Mouse (Mus musculus): ENCODE results near the gene Asic5. TPM values are rescaled to one million over a fixed set of nuclear protein-coding genes. Genes with fewer than 3 reads are reported as not detected.

Asic5 gene
- polyA plus RNA-seq (2017; shearing (Covaris generic)) = not detected

DNA sequence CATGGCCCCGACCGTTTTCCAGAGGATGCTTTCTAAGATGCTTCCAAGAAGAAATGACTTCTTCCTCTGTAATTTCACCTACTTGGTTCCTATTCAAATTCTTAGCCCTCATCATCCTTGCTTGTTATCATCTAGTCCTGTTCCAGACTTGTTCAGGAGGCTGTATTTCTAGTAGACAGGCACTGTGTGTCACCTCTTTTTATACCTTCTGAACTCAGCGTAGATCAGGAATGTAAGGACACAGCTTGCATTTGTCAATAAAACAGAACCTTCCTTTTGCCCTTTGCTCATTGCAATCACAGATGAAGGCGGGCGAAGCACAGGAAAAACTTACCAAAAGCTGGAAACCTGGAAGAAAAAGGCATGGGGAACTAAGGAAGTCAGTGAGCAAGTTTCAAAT is at the start of gene Asic5:
TSS of gene Asic5 (plus strand) at position 301 of the 400 bp plus-strand sequence.
- ATAC-seq = no peak

- ATAC-seq = no peak
Measured at GRCm38 (mm10) chr3:81933348-81933747, 48.7 kb upstream of the Asic5 start.

- no peak for ATAC-seq
Measured at GRCm38 (mm10) chr3:81938924-81939323, 43.2 kb upstream of the Asic5 start.

GRCm38 (mm10) chr3:81942341-81942740 is 39.7 kb upstream of the Asic5 start:
- ATAC-seq = no peak

DNA sequence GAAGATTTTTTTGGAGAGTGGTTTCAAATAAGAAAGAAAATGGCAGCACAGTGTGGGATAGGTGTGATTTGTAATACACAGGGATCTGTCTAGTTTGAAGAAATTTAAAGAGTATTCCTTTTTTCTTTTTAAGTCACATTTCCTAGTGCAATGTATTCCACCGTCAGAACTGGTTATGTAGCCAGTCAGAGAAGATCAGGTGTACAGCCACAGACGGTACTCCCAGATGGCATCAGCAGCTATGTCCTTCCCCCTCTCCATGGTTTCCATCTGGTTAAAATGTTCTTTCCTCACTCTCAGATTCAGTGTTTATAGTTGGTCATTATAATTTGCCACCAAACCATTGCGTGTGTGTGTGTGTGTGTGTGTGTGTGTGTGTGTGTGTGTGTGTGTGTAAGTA is 39.0 kb upstream of the Asic5 start:
- ATAC-seq = no peak

- ATAC-seq = no peak
Measured at GRCm38 (mm10) chr3:81944851-81945393, 37.2 kb upstream of the Asic5 start.

DNA sequence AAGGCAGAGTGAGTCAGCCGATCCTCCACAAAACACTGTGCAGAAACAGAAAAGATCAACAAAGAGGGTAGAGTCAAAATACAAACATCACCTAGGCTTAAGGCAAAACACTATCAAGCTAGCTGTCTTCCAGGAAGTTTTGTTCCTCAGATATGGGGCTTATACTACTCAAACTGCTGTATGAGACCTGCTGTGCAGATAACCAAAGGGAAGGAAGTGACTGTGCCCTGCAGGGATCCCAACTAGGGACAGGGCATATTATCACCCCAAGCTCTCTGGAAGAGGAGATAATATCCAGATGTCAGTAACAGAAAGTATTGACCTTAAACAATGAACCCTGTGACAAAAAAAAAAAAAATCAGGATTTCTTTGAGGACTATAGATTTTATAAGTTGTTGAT is 33.0 kb upstream of the Asic5 start:
- no peak for ATAC-seq

- ATAC-seq = no peak
Measured at GRCm38 (mm10) chr3:81951785-81952184, 30.3 kb upstream of the Asic5 start.

DNA sequence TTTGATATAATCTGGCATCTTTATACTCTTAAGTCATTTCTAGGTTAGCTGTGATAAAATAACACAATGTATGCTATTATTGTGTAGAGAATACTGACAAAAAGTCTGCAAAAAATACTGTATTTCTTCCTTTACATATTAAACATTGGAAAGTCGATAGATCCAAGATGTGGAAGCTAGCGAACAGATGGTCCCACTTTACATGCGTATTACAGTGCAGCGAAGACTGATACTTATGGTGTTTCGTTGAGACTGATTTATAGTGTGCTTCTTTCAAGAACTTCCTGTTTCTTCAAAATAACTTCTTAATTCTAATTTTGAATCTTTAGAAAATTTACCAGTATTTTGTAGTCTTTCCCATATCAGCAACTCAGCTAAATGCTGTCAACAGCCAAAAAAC is 24.6 kb upstream of the Asic5 start:
- no peak for ATAC-seq

- ATAC-seq = no peak
Measured at GRCm38 (mm10) chr3:81961336-81961735, 20.8 kb upstream of the Asic5 start.

DNA sequence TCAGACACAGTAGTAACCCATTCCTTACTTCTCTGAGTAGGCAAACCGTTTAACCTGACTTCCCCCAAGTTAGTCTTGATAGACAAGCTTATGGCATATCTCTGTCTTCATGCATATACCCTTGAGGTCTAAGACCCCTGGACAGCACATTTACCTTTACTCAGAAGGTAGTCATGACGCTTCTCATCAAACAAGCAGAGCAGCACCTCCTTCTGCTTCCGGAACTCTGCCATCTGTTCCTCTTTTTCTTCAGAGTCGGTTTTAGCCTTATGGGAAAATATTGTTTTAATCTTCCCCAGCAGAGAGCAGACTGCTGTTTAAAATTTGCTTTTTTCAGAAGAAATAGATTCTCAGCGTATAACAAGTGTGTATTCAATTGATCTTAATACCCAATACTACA is 18.3 kb upstream of the Asic5 start:
- no peak for ATAC-seq

DNA sequence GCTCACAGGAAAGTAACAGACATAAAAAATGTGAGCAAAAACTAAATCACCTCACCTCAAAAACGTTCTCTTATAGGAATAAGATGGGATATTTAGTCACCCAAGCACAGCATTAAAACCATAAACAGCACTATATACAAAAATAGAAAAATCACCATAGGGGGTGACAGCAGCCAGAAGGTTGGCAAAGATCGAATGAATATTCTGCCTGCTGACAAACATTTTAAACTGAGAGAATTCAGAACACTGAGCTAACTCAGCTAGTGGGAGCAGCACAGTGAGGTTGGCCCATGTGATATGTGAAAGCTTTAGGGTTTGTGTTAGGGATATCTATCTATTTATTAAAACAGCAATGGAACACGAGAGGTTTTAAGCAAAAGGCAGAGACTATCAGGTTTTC is 17.5 kb upstream of the Asic5 start:
- no peak for ATAC-seq

GRCm38 (mm10) chr3:81975607-81976006 is 6.5 kb upstream of the Asic5 start:
- no peak for ATAC-seq

GRCm38 (mm10) chr3:81976102-81976501 is 6.0 kb upstream of the Asic5 start, which contains the start of gene Tdo2:
Gene Tdo2, minus strand, starts transcription at chr3:81976202.
- ATAC-seq = no peak

GRCm38 (mm10) chr3:81981576-81981975 is 514 bp upstream of the Asic5 start:
- ATAC-seq = no peak

- no peak for ATAC-seq
Measured at GRCm38 (mm10) chr3:81983120-81983895, 1.2 kb downstream of the Asic5 start.

DNA sequence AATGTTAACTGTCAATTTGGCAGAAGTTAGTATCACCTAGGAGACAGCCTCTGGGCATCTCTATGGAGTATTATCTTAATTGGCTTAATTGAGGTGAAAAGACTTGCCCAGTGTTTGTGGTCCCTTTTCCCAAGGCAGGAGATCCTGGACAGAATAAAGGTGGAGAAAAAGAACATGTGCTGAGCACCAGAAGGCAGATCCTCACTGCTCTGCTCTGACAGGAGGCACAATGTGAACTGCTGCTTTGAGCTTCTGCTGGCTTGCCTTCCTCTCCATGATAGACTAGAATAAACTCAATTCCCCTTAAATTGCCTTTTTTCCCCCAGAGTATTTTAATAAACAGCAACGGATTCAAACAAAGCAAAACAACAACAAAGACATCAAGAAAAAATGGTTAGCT is 3.0 kb downstream of the Asic5 start:
- no peak for ATAC-seq

DNA sequence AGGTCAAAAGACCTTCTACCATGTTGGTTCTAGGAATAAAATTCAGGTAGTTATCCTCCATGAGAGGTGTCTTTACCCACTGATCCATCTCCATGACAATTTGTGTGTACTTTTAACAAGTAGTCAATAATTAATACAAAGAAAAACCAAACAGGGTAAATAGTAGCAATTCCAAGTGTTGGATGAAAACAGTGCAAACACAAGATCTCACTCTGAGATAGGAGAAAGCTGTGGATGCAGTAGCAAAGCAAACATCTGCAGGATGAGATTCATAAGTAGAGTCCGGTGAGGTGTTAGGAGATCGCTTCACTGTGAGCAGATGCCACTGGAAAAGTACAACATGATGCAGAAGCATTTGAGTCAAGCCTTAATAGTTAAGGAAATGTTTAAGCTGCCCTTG is 4.0 kb downstream of the Asic5 start:
- ATAC-seq = no peak

DNA sequence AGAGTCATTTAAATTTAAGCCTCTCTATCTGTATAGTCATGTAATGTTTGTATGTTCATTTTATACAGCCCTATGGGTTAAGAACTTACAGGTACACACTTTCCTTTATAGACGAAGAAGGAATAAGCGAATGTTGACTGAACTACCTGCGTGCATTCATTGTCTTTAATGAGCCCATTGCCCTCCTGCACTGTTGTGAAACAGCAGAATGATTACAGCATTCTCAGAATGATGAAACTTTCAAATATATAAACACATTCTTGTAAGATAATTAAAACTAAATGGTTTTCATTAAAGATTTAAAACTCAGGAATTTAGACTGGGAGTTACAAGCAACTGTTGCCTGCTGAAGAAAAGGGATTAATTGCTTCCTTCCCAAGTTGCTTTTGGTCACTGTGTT is 5.5 kb downstream of the Asic5 start:
- ATAC-seq = no peak

GRCm38 (mm10) chr3:81989692-81990141 is 7.6 kb downstream of the Asic5 start:
- ATAC-seq = no peak

DNA sequence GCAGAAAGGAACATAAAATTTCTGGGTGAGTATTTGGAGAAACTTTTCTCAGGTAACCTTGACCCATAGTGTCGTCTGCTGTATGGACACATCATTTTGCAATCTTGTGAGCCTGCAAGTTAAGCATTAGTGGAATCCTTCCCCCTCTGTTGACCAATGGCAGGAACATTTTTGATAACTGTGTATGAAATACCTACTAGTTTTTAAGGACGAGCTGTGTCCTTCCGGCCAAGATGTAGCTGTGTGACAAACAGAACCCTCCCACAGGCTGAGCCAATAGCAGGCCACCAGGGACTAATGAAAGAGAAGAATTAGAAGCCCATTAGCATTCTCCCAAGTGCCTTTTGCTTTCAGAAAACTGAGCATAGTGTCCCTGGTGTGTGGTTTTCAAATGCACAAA is 8.4 kb downstream of the Asic5 start:
- ATAC-seq = no peak

GRCm38 (mm10) chr3:81995371-81995770 is 13.3 kb downstream of the Asic5 start:
- no peak for ATAC-seq

GRCm38 (mm10) chr3:81995988-81996387 is 13.9 kb downstream of the Asic5 start:
- peak; percentile 63 for ATAC-seq

- no peak for ATAC-seq
Measured at GRCm38 (mm10) chr3:82007002-82007401, 24.9 kb downstream of the Asic5 start.

All from CD4-positive, CD25-positive, alpha-beta regulatory T cell, adult 4 months (primary cell).